Mouse (Mus musculus) thymus, adult 18-20 months (tissue): ENCODE data around the gene Mcl1.
"Not testable (repeated sequence)": the region's sequence is repeated elsewhere in the genome, so short reads cannot be mapped to it uniquely, and the experiment has no call there.

Source experiments
- DNase-seq, 2 experiments: peaks; one replicate each; pipeline ENCODE4 v3.0.0; 2022; ENCODE audit warnings: mixed read lengths in 2 of 2

The Mcl1 gene

DNA sequence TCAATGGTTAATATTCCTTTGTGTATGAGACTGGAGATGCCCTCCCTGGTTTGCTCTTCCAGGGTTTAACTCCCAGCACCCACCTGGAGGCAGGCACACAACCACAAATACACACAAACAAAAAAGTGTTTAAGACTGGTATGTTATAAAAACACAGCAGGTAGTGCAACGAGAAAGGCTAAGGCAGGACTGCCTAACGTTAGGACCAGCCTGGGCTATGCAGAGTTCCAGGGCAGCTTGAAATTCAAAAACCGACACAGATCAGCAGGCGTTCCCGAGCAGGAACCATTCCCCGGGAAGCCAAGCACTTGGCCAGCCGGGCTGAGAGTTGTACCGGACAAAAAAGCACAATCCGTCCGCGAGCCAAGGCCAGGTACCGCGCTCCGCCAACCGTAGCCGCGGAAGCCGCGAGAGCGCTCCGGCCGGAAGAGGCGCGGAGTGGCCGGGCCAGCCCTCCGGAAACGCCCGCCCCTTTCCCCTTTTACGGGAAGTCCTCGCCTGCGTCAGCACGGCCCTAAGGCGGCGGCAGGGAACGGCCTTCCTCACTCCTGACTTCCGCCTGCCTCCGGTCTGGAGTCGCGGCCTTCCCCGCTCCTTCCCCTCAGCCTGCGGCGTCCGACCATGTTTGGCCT lies at the start of gene Mcl1:
Gene Mcl1 (plus strand): TSS at position 553 of the 632 bp plus-strand sequence.
- peak; percentile 90 to 91 for DNase-seq

DNA sequence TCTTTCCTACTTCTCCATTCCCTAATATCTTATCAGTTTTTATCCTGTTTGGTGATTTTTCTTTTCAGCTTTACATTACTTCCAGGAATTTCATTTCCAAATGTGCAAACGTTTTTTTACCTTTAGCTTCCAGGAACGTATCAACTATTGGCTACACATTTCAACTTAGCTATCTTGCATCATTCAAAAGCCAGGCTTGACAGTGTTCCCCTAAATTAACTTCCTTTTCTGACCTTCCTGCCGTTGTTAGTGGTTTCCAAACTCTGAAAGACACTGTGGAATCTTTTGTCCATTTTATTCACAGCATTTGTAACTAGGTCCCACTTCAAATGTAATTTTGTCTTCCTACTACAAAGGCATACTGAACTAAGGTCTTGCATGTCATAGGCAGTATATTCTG lies 49.4 kb upstream of the Mcl1 start:
- DNase-seq, result no peak

GRCm38 (mm10) chr3:95613996-95614395 lies 44.6 kb upstream of the Mcl1 start:
- DNase-seq, result no peak

- DNase-seq, result no peak
Measured at GRCm38 (mm10) chr3:95618511-95618910, 40.1 kb upstream of the Mcl1 start.

DNA sequence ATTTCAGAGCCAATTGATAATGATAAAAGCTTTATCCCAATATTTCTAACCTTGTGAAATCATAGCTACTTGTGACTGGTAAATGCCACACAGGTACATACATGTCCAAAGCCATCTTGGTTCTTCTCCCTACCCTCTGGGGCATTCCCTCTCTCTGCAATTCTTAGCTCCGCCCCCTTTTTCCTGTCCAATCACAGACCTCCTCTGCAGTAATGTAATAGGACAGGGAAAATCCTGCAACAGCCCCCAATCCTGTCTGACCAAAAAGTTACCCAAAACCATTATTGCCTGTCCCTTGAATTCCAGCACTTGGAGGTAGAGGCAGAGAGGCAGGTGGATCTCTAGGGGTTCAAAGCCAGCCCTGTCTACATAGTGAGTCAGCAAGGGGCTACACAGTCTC lies 37.3 kb upstream of the Mcl1 start:
- no peak for DNase-seq

DNA sequence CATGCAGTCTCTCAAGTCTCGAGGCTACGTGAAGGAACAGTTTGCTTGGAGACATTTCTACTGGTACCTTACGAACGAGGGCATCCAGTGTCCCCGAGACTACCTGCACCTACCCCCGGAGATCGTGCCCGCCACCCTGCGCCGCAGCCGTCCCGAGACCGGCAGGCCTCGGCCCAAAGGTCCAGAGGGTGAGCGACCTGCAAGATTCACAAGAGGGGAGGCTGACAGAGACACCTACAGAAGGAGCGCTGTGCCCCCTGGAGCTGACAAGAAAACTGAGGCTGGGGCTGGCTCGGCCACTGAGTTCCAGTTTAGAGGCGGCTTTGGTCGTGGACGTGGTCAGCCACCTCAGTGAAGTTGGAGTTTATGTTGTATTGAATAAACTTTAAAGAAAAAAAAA lies 36.2 kb upstream of the Mcl1 start:
- not testable (repeated sequence) for DNase-seq

GRCm38 (mm10) chr3:95623551-95623950 lies 35.0 kb upstream of the Mcl1 start:
- no peak for DNase-seq

GRCm38 (mm10) chr3:95623991-95624515 lies 34.5 kb upstream of the Mcl1 start:
- not testable (repeated sequence) for DNase-seq

GRCm38 (mm10) chr3:95624628-95625503 lies 33.7 kb upstream of the Mcl1 start, which contains the start of gene Ensa:
TSS of gene Ensa (plus strand) at chr3:95624993.
- peak; percentile 96 to 98 for DNase-seq

DNA sequence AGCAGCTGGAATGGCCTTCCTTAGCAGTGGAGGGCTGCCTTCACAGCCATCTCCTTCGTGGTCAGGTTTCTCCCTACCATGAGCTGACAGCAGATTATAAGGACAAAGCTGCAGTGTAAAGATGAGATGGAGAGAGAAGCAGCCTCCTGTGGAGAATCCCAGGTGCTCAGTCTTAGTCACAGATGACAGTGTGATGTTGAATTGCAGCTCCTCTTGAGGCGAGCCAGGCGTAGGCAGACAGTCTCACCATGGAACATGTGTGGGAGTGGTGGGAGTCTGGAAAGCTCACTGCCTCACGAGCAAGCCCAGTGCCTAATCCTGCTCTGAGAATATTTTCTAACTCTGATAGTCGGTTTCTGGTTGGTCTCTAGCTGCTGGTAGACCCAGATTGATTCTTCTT lies 30.8 kb upstream of the Mcl1 start:
- DNase-seq, result no peak

GRCm38 (mm10) chr3:95629755-95630154 lies 28.8 kb upstream of the Mcl1 start:
- DNase-seq, result no peak

DNA sequence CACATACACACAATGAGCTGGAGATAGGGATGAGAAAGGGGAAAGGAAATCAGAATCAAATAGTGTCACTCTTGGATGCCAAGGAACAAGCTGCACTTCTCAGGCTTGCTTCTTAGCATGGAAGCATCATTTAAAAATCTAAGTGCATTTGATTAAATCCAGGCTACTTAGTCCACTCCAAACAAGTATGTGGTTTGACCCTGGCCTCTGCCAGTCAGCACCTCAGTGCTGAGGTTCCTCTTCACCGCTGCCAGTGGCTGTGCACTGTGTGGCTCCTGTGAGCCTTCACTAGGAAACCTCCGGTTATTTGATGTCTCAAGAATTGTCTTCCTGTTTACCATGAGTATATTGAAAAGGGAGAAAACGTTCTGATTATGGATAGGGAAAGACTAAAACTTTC lies 27.7 kb upstream of the Mcl1 start:
- DNase-seq, result no peak

DNA sequence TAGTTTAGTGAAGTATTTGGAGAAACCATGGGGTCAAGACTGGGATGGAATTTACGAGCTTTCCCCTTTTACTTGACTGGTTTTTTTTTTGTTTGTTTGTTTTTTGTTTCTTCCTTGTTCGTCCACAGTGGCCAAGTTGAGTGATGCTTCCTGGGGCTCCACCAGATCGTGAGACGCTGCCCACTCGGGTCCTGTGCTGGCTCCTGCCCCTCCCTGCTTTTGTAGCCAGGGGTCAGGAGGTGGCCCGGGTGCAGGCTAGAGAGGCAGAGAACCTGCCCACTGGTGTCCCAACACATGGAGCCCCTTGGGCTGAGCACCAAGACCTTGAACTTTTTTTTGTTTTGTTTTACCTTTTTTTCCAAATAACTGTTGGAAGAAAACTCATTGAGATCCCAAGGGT lies 27.3 kb upstream of the Mcl1 start:
- no peak for DNase-seq

DNA sequence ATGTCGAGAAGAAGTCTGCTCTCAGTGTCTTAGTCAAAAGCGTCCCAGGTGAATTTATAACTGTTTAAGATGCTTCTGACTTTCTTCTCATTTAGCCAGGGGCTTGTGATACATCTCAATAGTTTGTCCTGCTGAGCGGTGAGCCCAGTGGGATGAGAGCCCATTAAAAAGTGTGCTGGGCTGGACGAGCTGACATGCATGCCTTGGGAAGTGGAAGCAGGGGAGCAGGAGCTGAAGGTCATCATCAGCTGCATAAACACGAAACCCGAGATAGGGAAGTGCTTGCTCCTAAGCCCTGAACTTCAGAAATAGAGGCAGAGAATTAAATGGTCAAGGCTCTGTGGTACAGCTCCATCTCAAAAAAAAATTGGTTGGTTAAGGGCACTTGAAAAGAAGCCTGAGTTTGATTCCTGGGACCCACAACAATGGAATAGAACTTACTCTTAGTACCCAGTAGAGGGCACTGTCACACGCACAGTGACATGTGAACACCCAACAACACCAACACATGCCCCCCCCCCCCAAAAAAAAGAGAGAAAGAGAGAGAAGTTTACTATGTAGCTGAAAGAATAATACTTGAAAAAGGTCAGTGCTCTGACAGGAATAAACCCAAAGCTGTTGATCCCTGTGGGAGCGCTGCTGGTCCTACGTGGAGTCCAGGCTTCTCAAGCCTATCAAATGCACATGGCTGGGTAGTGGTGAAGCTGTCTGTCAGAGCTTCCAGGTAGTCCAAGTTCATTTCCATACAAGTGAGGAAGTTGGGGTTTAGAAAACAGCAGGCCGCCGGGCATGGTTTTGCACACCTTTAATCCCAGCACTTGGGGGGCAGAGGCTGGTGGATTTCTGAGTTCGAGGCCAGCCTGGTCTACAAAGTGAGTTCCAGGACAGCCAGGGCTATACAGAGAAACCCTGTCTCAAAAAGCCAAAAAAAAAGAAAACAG lies 25.7 kb upstream of the Mcl1 start:
- no peak for DNase-seq

GRCm38 (mm10) chr3:95635636-95636035 lies 23.0 kb upstream of the Mcl1 start:
- DNase-seq, result no peak

DNA sequence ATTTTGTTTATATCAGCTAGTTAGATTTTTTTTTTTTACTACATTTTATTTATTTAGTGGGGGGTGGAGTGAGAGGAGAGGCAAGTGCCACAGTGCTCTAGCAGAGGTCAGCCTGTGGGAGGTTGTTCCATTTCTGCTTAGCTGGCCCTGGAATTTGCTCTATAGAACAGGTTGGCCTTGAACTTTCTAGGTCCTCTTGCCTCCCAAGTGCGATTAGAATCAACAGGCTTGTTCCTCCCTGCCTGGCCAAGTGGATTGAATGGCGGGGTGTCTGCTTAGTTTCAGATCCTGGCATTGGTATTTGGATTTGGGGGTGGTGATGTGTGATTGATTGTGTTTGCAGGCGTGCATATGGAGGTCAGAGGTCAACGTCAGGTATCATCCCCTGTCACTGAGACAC lies 22.5 kb upstream of the Mcl1 start:
- DNase-seq, result no peak

- no peak for DNase-seq
Measured at GRCm38 (mm10) chr3:95639694-95640093, 18.9 kb upstream of the Mcl1 start.

DNA sequence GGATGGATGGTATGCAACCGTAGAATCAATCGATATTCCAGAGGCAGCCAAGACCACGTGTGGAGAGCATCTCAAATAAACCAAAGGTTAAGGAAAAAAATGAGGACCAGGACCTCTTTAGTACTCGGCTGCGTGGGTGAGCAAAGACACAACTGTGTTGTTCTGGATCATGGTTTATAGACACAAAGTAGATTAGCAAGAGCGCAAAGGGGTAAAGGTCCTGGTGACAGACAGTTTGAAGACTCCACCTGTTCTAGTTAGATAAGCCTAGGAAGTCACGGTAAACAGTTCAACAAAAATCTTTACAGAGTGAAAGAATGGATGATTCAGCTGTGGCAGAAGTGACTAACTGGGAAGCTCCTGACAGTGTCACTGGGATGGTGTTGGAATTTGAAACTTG lies 15.5 kb upstream of the Mcl1 start:
- DNase-seq, result no peak

DNA sequence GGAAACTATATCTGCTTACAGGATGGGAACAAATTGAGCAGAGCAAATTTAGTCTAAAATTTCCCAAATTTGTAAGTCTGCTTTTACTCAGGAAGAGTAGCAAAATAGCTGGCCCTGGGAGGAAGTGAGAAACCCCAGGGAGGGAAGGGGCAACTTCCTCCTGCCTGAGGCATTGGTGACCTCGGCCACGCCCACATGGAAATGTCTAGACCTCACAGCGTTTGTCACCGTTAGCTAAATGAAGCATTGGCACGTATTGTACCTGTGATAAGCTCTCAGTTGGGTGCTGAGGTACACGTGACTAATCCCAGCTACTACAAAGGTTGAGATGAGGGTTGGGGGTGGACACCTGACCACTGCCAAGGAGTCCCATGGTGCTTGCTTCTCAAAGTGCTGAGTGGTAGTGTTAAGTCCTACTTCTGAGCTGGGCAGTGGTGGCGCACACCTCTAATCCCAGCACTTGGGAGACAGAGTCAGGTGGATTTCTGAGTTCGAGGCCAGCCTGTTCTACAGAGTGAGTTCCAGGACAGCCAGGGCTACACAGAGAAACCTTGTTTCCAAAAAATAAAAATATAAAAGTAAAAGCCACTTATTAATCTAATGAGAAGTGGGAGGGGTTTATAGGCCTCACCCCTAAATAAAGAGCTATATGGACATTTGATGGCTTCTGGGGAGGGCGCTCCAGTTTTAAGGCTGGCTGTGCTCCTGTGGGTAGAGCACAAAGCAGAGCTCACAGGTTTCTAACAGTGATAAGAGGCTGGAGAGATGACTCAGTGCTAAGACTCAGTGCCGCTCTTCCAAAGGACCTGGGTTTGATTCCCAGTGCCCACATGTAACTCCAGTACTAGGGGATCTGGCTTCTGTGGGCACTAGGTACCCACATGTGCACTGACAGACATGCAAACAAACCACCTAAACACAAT lies 13.0 kb upstream of the Mcl1 start:
- peak; percentile 56 to 67 for DNase-seq

GRCm38 (mm10) chr3:95648016-95648415 lies 10.6 kb upstream of the Mcl1 start:
- DNase-seq, result no peak

GRCm38 (mm10) chr3:95650276-95651032 lies 8.1 kb upstream of the Mcl1 start:
- DNase-seq, result no peak
